Mouse (Mus musculus): ENCODE results near the gene Tmem202.

The Tmem202 gene

GRCm38 (mm10) chr9:59539441-59540137 lies at the start of gene Tmem202, which contains the start of gene Hexa:
Gene Tmem202, minus strand, starts transcription at chr9:59539847.
Gene Hexa, plus strand, starts transcription at chr9:59539540.
- DNase-seq (ENCODE audit: low spot score in 2 of 2), result peak; percentile 62 to 80

- DNase-seq (ENCODE audit: low spot score in 2 of 2), result peak; percentile 77 to 88
These were observed 49.3 kb upstream of the Tmem202 start for GRCm38 (mm10) chr9:59588710-59589671.

GRCm38 (mm10) chr9:59588252-59588651 lies 48.6 kb upstream of the Tmem202 start:
- peak; percentile 47 to 55 for DNase-seq (ENCODE audit: low spot score in 2 of 2)

GRCm38 (mm10) chr9:59584871-59585308 lies 45.2 kb upstream of the Tmem202 start:
- peak; percentile 64 to 81 for DNase-seq (ENCODE audit: low spot score in 2 of 2)

GRCm38 (mm10) chr9:59578505-59578867 lies 38.8 kb upstream of the Tmem202 start:
- no peak for DNase-seq (ENCODE audit: low spot score in 2 of 2)

GRCm38 (mm10) chr9:59577844-59578504 lies 38.3 kb upstream of the Tmem202 start, which contains the start of gene Celf6:
Gene Celf6, plus strand, starts transcription at chr9:59577917.
- DNase-seq (ENCODE audit: low spot score in 2 of 2), result peak; percentile 93

GRCm38 (mm10) chr9:59577401-59577800 lies 37.8 kb upstream of the Tmem202 start:
- no peak for DNase-seq (ENCODE audit: low spot score in 2 of 2)

GRCm38 (mm10) chr9:59571852-59572251 lies 32.2 kb upstream of the Tmem202 start:
- DNase-seq (ENCODE audit: low spot score in 2 of 2), result no peak

- DNase-seq (ENCODE audit: low spot score in 2 of 2), result peak in 1 of 2 experiments; percentile 61
These were observed 27.5 kb upstream of the Tmem202 start for GRCm38 (mm10) chr9:59567111-59567510.

GRCm38 (mm10) chr9:59565600-59565999 lies 26.0 kb upstream of the Tmem202 start:
- peak; percentile 48 to 65 for DNase-seq (ENCODE audit: low spot score in 2 of 2)

GRCm38 (mm10) chr9:59553719-59554118 lies 14.1 kb upstream of the Tmem202 start:
- DNase-seq (ENCODE audit: low spot score in 2 of 2), result no peak

- no peak for DNase-seq (ENCODE audit: low spot score in 2 of 2)
These were observed 13.0 kb upstream of the Tmem202 start for GRCm38 (mm10) chr9:59552610-59553009.

GRCm38 (mm10) chr9:59551620-59552031 lies 12.0 kb upstream of the Tmem202 start:
- no peak for DNase-seq (ENCODE audit: low spot score in 2 of 2)

GRCm38 (mm10) chr9:59551017-59551416 lies 11.4 kb upstream of the Tmem202 start:
- no peak for DNase-seq (ENCODE audit: low spot score in 2 of 2)

GRCm38 (mm10) chr9:59550077-59550476 lies 10.4 kb upstream of the Tmem202 start:
- no peak for DNase-seq (ENCODE audit: low spot score in 2 of 2)

- no peak for DNase-seq (ENCODE audit: low spot score in 2 of 2)
These were observed 9.4 kb upstream of the Tmem202 start for GRCm38 (mm10) chr9:59548961-59549487.

GRCm38 (mm10) chr9:59547869-59548268 lies 8.2 kb upstream of the Tmem202 start:
- no peak for DNase-seq (ENCODE audit: low spot score in 2 of 2)

GRCm38 (mm10) chr9:59544739-59545138 lies 5.1 kb upstream of the Tmem202 start:
- DNase-seq (ENCODE audit: low spot score in 2 of 2), result no peak

GRCm38 (mm10) chr9:59542766-59543324 lies 3.2 kb upstream of the Tmem202 start:
- DNase-seq (ENCODE audit: low spot score in 2 of 2), result no peak

- no peak for DNase-seq (ENCODE audit: low spot score in 2 of 2)
These were observed 2.0 kb upstream of the Tmem202 start for GRCm38 (mm10) chr9:59541617-59542016.

- DNase-seq (ENCODE audit: low spot score in 2 of 2), result no peak
These were observed 2.0 kb downstream of the Tmem202 start for GRCm38 (mm10) chr9:59537651-59538050.
